Mouse (Mus musculus): ENCODE data around the gene Bicra. TPM values are rescaled to one million over a fixed set of nuclear protein-coding genes. Genes with fewer than 3 reads are reported as not detected.

Bicra gene
- polyA plus RNA-seq, 2 experiments: 0.83 to 1.8 TPM

DNA sequence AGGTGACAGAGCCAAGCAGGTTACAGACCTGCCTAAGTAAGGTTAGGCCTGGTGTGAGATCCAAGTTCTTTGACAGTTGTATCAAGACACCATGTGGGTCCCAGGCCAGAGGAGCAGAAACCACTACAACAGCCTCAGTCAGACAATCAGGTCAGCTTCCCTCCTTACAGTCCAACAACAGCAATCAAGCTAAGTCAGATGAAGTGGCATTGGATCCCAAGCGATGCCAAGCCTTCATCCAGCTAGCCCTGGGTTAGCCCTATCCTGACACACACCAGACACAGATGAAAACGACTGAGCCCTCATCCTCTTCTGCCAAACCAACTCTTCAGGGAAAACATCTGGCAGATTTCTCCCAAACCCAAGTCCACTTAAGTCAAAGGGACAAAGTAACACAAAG lies 2.2 kb downstream of the Bicra start:
- Histone ChIP-seq H3K4me1 (replicated peaks; ENCODE audit: control insufficient read depth in 2 of 2, insufficient read depth in 2 of 2, low read length in 1 of 2) (peaks cover 18 to 33% of the 10 kb centered on the region in 2 experiments), H3K4me3 (ENCODE audit: insufficient read depth in 1 of 2, low read depth in 2 of 2, low read length in 2 of 2) (peak overlapping the region; percentile 74 to 91), H3K27ac (peak overlapping the region; percentile 77), H3K9ac (replicated peaks) (peak overlapping the region; percentile 92), H3K36me3 (replicated peaks; ENCODE audit: control insufficient read depth, insufficient read depth, low read depth) (no peaks in the 10 kb centered on the region), H3K27me3 (ENCODE audit: control insufficient read depth, insufficient read depth, low read length) (no peaks in the 10 kb centered on the region), H3K4me2 (ENCODE audit: low read depth) (peak overlapping the region; percentile 99), H3K9me3 (ENCODE audit: control insufficient read depth, low read length) (no peaks in the 10 kb centered on the region)
- ATAC-seq (ENCODE audit: insufficient read depth) (no peak), DNase-seq (ENCODE audit: low read depth in 3 of 3, low spot score in 3 of 3) (no peak)
- TF ChIP-seq EP300 (IDR thresholded peaks at IDR 0.05; ENCODE audit: low read depth) (no peak), CTCF (IDR thresholded peaks at IDR 0.05; ENCODE audit: low read depth) (no peak)
- 48% methylated on average over 2 of the region's 2 CpGs for WGBS (ENCODE audit: insufficient replicate concordance)

- no peaks in the 10 kb centered on the region for H3K36me3 ChIP-seq (replicated peaks; ENCODE audit: control insufficient read depth, insufficient read depth, low read depth)
- ATAC-seq (ENCODE audit: insufficient read depth) (no peak), DNase-seq (ENCODE audit: low read depth in 3 of 3, low spot score in 3 of 3) (no peak)
- no peak overlapping the region; the same call in 1 of the 2 replicates for H3K9ac ChIP-seq (replicated peaks)
- no peak overlapping the region for H3K27ac ChIP-seq
- H3K9me3 ChIP-seq (ENCODE audit: control insufficient read depth, low read length): no peaks in the 10 kb centered on the region
- H3K4me2 ChIP-seq (ENCODE audit: low read depth): no peak overlapping the region
- TF ChIP-seq EP300 (IDR thresholded peaks at IDR 0.05; ENCODE audit: low read depth) (no peak), CTCF (IDR thresholded peaks at IDR 0.05; ENCODE audit: low read depth) (no peak)
- no peak overlapping the region for H3K4me3 ChIP-seq (ENCODE audit: insufficient read depth in 1 of 2, low read depth in 2 of 2, low read length in 2 of 2)
- H3K4me1 ChIP-seq (replicated peaks; ENCODE audit: control insufficient read depth in 2 of 2, insufficient read depth in 2 of 2, low read length in 1 of 2): peaks cover 12 to 36% of the 10 kb centered on the region in 2 experiments
- 71% methylated on average over 5 of the region's 5 CpGs for WGBS (ENCODE audit: insufficient replicate concordance)
- no peaks in the 10 kb centered on the region for H3K27me3 ChIP-seq (ENCODE audit: control insufficient read depth, insufficient read depth, low read length)
Measured at GRCm38 (mm10) chr7:16044531-16044930, 3.2 kb downstream of the Bicra start.

DNA sequence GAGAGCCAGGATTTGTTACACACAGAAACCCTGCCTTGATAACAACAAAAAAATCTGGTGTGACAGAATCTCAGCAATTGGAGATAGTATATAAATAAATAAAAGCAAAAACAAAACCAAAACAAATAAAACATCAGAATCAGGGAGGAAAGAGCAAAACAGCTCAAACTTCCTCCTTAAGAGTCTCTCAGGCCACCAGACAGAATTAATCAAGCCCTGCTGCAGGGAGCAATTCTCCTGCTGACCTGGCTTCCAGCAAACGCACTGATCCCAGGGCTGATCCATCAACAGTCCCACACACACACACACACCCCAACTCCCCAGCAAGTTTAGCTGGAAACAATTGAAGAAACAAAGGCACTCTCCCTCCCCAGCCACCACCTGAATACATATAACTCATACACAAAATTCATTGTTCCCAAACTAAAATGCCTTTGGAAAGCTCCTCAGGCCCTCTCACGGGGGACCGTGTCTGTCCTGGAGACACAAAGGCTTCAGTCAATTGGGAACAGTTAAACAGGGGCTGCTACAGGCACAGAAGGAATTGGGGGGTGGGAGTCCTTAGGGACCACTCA lies 3.8 kb downstream of the Bicra start:
- no peak overlapping the region for H3K9ac ChIP-seq (replicated peaks)
- peak overlapping the region; percentile 15; the same call in 1 of the 2 replicates for H3K4me2 ChIP-seq (ENCODE audit: low read depth)
- H3K36me3 ChIP-seq (replicated peaks; ENCODE audit: control insufficient read depth, insufficient read depth, low read depth): no peaks in the 10 kb centered on the region
- DNase-seq (ENCODE audit: low read depth in 3 of 3, low spot score in 3 of 3): no peak
- WGBS (ENCODE audit: insufficient replicate concordance): 49% methylated on average over 3 of the region's 3 CpGs
- no peaks in the 10 kb centered on the region for H3K9me3 ChIP-seq (ENCODE audit: control insufficient read depth, low read length)
- no peak overlapping the region for H3K27ac ChIP-seq
- H3K4me3 ChIP-seq (ENCODE audit: insufficient read depth in 1 of 2, low read depth in 2 of 2, low read length in 2 of 2): no peak overlapping the region
- H3K27me3 ChIP-seq (ENCODE audit: control insufficient read depth, insufficient read depth, low read length): no peaks in the 10 kb centered on the region
- TF ChIP-seq CTCF (IDR thresholded peaks at IDR 0.05; ENCODE audit: low read depth) (no peak), EP300 (IDR thresholded peaks at IDR 0.05; ENCODE audit: low read depth) (no peak)
- no peak for ATAC-seq (ENCODE audit: insufficient read depth)
- peaks cover 9 to 37% of the 10 kb centered on the region in 2 experiments for H3K4me1 ChIP-seq (replicated peaks; ENCODE audit: control insufficient read depth in 2 of 2, insufficient read depth in 2 of 2, low read length in 1 of 2)

GRCm38 (mm10) chr7:16042850-16043775 lies 4.6 kb downstream of the Bicra start:
- H3K9ac ChIP-seq (replicated peaks): no peak overlapping the region
- ATAC-seq (ENCODE audit: insufficient read depth) (no peak), DNase-seq (ENCODE audit: low read depth in 3 of 3, low spot score in 3 of 3) (no peak)
- TF ChIP-seq EP300 (IDR thresholded peaks at IDR 0.05; ENCODE audit: low read depth) (no peak), CTCF (IDR thresholded peaks at IDR 0.05; ENCODE audit: low read depth) (no peak)
- 47% methylated on average over 10 of the region's 10 CpGs for WGBS (ENCODE audit: insufficient replicate concordance)
- H3K4me1 ChIP-seq (replicated peaks; ENCODE audit: control insufficient read depth in 2 of 2, insufficient read depth in 2 of 2, low read length in 1 of 2): peaks cover 9 to 38% of the 10 kb centered on the region in 2 experiments
- H3K9me3 ChIP-seq (ENCODE audit: control insufficient read depth, low read length): no peaks in the 10 kb centered on the region
- no peaks in the 10 kb centered on the region for H3K27me3 ChIP-seq (ENCODE audit: control insufficient read depth, insufficient read depth, low read length)
- H3K27ac ChIP-seq: no peak overlapping the region
- H3K36me3 ChIP-seq (replicated peaks; ENCODE audit: control insufficient read depth, insufficient read depth, low read depth): no peaks in the 10 kb centered on the region
- H3K4me2 ChIP-seq (ENCODE audit: low read depth): no peak overlapping the region
- no peak overlapping the region for H3K4me3 ChIP-seq (ENCODE audit: insufficient read depth in 1 of 2, low read depth in 2 of 2, low read length in 2 of 2)

DNA sequence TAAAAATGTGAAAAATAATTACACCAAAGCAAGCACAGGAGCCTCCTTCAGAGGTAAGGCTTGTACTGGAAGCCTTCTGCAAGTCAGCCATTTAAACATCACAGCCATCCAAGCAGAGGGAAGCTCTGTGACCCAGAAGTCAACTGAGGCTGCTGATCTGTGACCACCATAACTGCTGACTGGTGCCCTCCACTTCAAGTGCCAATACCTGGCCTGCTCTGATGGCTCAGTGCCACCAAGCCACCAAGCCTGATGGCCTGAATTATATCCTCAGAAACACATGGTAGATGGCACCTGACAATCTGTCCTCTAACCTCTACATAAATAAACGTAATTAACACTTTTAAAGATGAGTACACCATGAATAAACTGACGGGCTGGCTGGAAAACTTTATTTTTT lies 6.5 kb downstream of the Bicra start:
- H3K9me3 ChIP-seq (ENCODE audit: control insufficient read depth, low read length): no peaks in the 10 kb centered on the region
- H3K4me1 ChIP-seq (replicated peaks; ENCODE audit: control insufficient read depth in 2 of 2, insufficient read depth in 2 of 2, low read length in 1 of 2): peaks cover 9 to 37% of the 10 kb centered on the region in 2 experiments
- H3K9ac ChIP-seq (replicated peaks): no peak overlapping the region
- H3K36me3 ChIP-seq (replicated peaks; ENCODE audit: control insufficient read depth, insufficient read depth, low read depth): no peaks in the 10 kb centered on the region
- no peak for TF ChIP-seq CTCF (IDR thresholded peaks at IDR 0.05; ENCODE audit: low read depth)
- no peak for TF ChIP-seq EP300 (IDR thresholded peaks at IDR 0.05; ENCODE audit: low read depth)
- no peaks in the 10 kb centered on the region for H3K27me3 ChIP-seq (ENCODE audit: control insufficient read depth, insufficient read depth, low read length)
- WGBS (ENCODE audit: insufficient replicate concordance): 68% methylated on average over 2 of the region's 2 CpGs
- no peak overlapping the region for H3K27ac ChIP-seq
- no peak overlapping the region for H3K4me3 ChIP-seq (ENCODE audit: insufficient read depth in 1 of 2, low read depth in 2 of 2, low read length in 2 of 2)
- DNase-seq (ENCODE audit: low read depth in 3 of 3, low spot score in 3 of 3): no peak
- no peak for ATAC-seq (ENCODE audit: insufficient read depth)
- no peak overlapping the region for H3K4me2 ChIP-seq (ENCODE audit: low read depth)

Measured in liver, embryonic 14.5 days (tissue).